Mouse (Mus musculus) G1E (cell line): ENCODE measurements around the gene Adra2c.

Experiments used
- CTCF ChIP-seq: IDR thresholded peaks from 2 replicates; pipeline ENCODE4 v1.5.1; 2012; ENCODE audit warnings: low read depth, low read length, inconsistent platforms, mixed read lengths
- GATA1 ChIP-seq: IDR thresholded peaks from 2 replicates; pipeline ENCODE4 v1.6.1; 2012; ENCODE audit warnings: borderline replicate concordance, low read length, inconsistent platforms, mixed read lengths
- GATA2 ChIP-seq: IDR thresholded peaks from 2 replicates; pipeline ENCODE4 v1.6.1; 2012; ENCODE audit warnings: low read depth, low read length, inconsistent platforms, borderline replicate concordance
- POLR2AphosphoS5 ChIP-seq: IDR thresholded peaks from 2 replicates; pipeline ENCODE4 v1.6.1; 2012; ENCODE audit warnings: low read depth, low read length, inconsistent platforms; ENCODE audit not compliant: insufficient replicate concordance
- TAL1 ChIP-seq: conservative IDR thresholded peaks from 2 replicates; pipeline ENCODE4 v1.6.1; 2012; ENCODE audit warnings: low read depth, low read length, inconsistent platforms, mixed read lengths

DNA sequence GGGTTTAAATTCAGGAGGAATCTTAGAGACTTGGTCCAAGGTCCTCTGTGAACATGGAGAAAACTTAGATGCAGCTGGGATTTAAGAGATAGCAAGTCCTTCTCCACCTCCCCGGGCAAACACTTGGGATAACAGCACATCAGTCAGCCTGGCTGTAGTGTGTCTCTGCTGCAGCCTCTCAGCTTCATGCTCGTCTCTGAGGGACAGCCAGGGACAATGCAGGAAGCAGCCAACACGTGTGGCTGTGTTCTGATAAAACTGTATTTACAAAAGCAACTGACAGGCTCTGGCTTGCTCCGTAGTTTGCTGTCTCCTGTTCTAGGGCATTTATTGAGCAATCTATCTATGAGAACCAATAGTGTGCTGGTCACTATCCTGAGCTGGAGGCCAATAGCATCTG is 14.4 kb upstream of the Adra2c start:
- TF ChIP-seq CTCF (no peak), GATA2 (no peak), TAL1 (no peak), GATA1 (no peak), POLR2AphosphoS5 (no peak)
